Mouse (Mus musculus): ENCODE results near the gene Asb16. TPM values are rescaled to one million over a fixed set of nuclear protein-coding genes. Genes with fewer than 3 reads are reported as not detected.
A peak's percentile ranks its signal among the peaks of the same experiment; 100 is the strongest.

Gene Asb16
- polyA plus RNA-seq, 1 experiment = 0.13 TPM

- Histone ChIP-seq H3K4me1 (ENCODE audit: control insufficient read depth, insufficient read depth, insufficient read length) (peaks cover 4% of the 10 kb centered on the region; the same call in 1 of the 2 replicates), H3K36me3 (ENCODE audit: control insufficient read depth, insufficient read depth, low read length) (no peaks in the 10 kb centered on the region), H3K27ac (ENCODE audit: insufficient read depth, low read length) (no peak within 1 kb of the TSS), H3K27me3 (ENCODE audit: control insufficient read depth, insufficient read depth, low read length) (no peaks in the 10 kb centered on the region), H3K4me3 (ENCODE audit: extremely low read depth, insufficient read depth, insufficient read length) (peak within 1 kb of the TSS; percentile 60; the same call in 1 of the 2 replicates)
- TF ChIP-seq CTCF (IDR thresholded peaks at IDR 0.05; ENCODE audit: extremely low read depth, insufficient read depth, insufficient read length, insufficient replicate concordance) (peak; percentile 90), POLR2A (IDR thresholded peaks at IDR 0.05; ENCODE audit: low read depth, low read length) (no peak)
- WGBS = 0% methylated on average over 41 of the region's 41 CpGs
- peak; percentile 83 to 89 for DNase-seq (ENCODE audit: low read depth in 1 of 2, low spot score in 2 of 2)
These were observed 19.8 kb upstream of the Asb16 start, which contains the start of gene BC030867 for GRCm38 (mm10) chr11:102248630-102249230. Gene BC030867, plus strand, starts transcription at chr11:102248882.

GRCm38 (mm10) chr11:102249351-102250090 is 19.0 kb upstream of the Asb16 start:
- DNase-seq (ENCODE audit: low read depth in 1 of 2, low spot score in 2 of 2) = no peak
- Histone ChIP-seq H3K27ac (ENCODE audit: insufficient read depth, low read length) (no peak overlapping the region), H3K4me1 (ENCODE audit: control insufficient read depth, insufficient read depth, insufficient read length) (peaks cover 4% of the 10 kb centered on the region; the same call in 1 of the 2 replicates), H3K27me3 (ENCODE audit: control insufficient read depth, insufficient read depth, low read length) (no peaks in the 10 kb centered on the region), H3K4me3 (ENCODE audit: extremely low read depth, insufficient read depth, insufficient read length) (peak overlapping the region; percentile 60; the same call in 1 of the 2 replicates), H3K36me3 (ENCODE audit: control insufficient read depth, insufficient read depth, low read length) (no peaks in the 10 kb centered on the region)
- TF ChIP-seq POLR2A (IDR thresholded peaks at IDR 0.05; ENCODE audit: low read depth, low read length) (no peak), CTCF (IDR thresholded peaks at IDR 0.05; ENCODE audit: extremely low read depth, insufficient read depth, insufficient read length, insufficient replicate concordance) (no peak)
- 13% methylated on average over 9 of the region's 9 CpGs for WGBS

GRCm38 (mm10) chr11:102257514-102257913 is 11.0 kb upstream of the Asb16 start:
- Histone ChIP-seq H3K36me3 (ENCODE audit: control insufficient read depth, insufficient read depth, low read length) (no peaks in the 10 kb centered on the region), H3K4me3 (ENCODE audit: extremely low read depth, insufficient read depth, insufficient read length) (no peak overlapping the region), H3K4me1 (ENCODE audit: control insufficient read depth, insufficient read depth, insufficient read length) (no peaks in the 10 kb centered on the region), H3K27me3 (ENCODE audit: control insufficient read depth, insufficient read depth, low read length) (no peaks in the 10 kb centered on the region), H3K27ac (ENCODE audit: insufficient read depth, low read length) (no peak overlapping the region)
- no peak for DNase-seq (ENCODE audit: low read depth in 1 of 2, low spot score in 2 of 2)
- no peak for TF ChIP-seq POLR2A (IDR thresholded peaks at IDR 0.05; ENCODE audit: low read depth, low read length)
- peak; percentile 16; the same call in 1 of the 2 replicates for TF ChIP-seq CTCF (IDR thresholded peaks at IDR 0.05; ENCODE audit: extremely low read depth, insufficient read depth, insufficient read length, insufficient replicate concordance)
- 89% methylated on average over 9 of the region's 9 CpGs for WGBS

- WGBS = 89% methylated on average over 6 of the region's 6 CpGs
- no peak for DNase-seq (ENCODE audit: low read depth in 1 of 2, low spot score in 2 of 2)
- TF ChIP-seq POLR2A (IDR thresholded peaks at IDR 0.05; ENCODE audit: low read depth, low read length) (no peak), CTCF (IDR thresholded peaks at IDR 0.05; ENCODE audit: extremely low read depth, insufficient read depth, insufficient read length, insufficient replicate concordance) (no peak)
- no peaks in the 10 kb centered on the region for H3K4me1 ChIP-seq (ENCODE audit: control insufficient read depth, insufficient read depth, insufficient read length)
- H3K27me3 ChIP-seq (ENCODE audit: control insufficient read depth, insufficient read depth, low read length) = no peaks in the 10 kb centered on the region
- no peaks in the 10 kb centered on the region for H3K36me3 ChIP-seq (ENCODE audit: control insufficient read depth, insufficient read depth, low read length)
- no peak overlapping the region for H3K4me3 ChIP-seq (ENCODE audit: extremely low read depth, insufficient read depth, insufficient read length)
- H3K27ac ChIP-seq (ENCODE audit: insufficient read depth, low read length) = no peak overlapping the region
These were observed 10.4 kb upstream of the Asb16 start for GRCm38 (mm10) chr11:102258095-102258494.

DNA sequence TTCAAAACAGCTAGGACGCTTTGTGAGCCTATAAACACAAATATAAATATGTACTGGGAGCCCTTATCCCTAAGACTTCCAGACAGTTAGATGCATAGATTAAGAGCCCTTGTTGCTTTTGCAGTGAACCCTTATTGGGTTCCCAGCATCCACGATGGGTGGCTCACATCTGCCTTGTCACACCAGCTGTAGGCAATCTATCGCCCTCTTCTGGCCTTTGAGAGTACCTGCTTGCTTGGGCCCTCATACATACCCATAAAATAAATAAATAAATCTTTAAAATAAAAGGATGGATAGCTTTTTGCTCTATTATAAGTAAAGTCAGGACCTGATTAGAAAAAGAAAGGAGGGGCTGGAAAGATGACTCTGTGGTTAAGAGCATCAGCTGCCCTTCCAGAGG is 10.0 kb upstream of the Asb16 start:
- 91% methylated on average over 3 of the region's 3 CpGs for WGBS
- no peaks in the 10 kb centered on the region for H3K36me3 ChIP-seq (ENCODE audit: control insufficient read depth, insufficient read depth, low read length)
- TF ChIP-seq POLR2A (IDR thresholded peaks at IDR 0.05; ENCODE audit: low read depth, low read length) (no peak), CTCF (IDR thresholded peaks at IDR 0.05; ENCODE audit: extremely low read depth, insufficient read depth, insufficient read length, insufficient replicate concordance) (no peak)
- H3K4me3 ChIP-seq (ENCODE audit: extremely low read depth, insufficient read depth, insufficient read length) = no peak overlapping the region
- no peak overlapping the region for H3K27ac ChIP-seq (ENCODE audit: insufficient read depth, low read length)
- no peaks in the 10 kb centered on the region for H3K4me1 ChIP-seq (ENCODE audit: control insufficient read depth, insufficient read depth, insufficient read length)
- no peak for DNase-seq (ENCODE audit: low read depth in 1 of 2, low spot score in 2 of 2)
- H3K27me3 ChIP-seq (ENCODE audit: control insufficient read depth, insufficient read depth, low read length) = no peaks in the 10 kb centered on the region

DNA sequence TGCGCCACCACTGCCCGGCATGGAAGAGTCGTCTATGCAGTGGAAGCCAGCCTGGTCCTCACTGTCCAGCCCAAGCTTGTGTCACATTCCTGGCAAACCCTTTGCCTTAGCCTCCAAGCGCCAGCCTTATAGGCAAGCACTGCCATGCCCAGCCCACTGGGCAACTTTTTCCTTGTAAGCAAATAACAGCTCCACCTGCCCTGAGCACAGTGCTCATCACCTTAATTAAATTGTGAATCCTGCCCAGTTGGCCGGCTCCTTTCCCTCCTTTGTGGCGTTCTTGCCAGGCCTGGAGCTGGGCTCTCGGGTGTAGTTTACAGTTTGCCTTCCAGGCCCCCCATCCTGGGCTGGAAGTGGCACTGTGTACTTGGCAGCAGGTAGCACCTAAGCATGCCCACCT is 5.3 kb upstream of the Asb16 start:
- WGBS = 95% methylated on average over 7 of the region's 7 CpGs
- no peaks in the 10 kb centered on the region for H3K27me3 ChIP-seq (ENCODE audit: control insufficient read depth, insufficient read depth, low read length)
- no peak overlapping the region for H3K4me3 ChIP-seq (ENCODE audit: extremely low read depth, insufficient read depth, insufficient read length)
- no peaks in the 10 kb centered on the region for H3K36me3 ChIP-seq (ENCODE audit: control insufficient read depth, insufficient read depth, low read length)
- H3K27ac ChIP-seq (ENCODE audit: insufficient read depth, low read length) = no peak overlapping the region
- H3K4me1 ChIP-seq (ENCODE audit: control insufficient read depth, insufficient read depth, insufficient read length) = no peaks in the 10 kb centered on the region
- no peak for TF ChIP-seq CTCF (IDR thresholded peaks at IDR 0.05; ENCODE audit: extremely low read depth, insufficient read depth, insufficient read length, insufficient replicate concordance)
- no peak for DNase-seq (ENCODE audit: low read depth in 1 of 2, low spot score in 2 of 2)

DNA sequence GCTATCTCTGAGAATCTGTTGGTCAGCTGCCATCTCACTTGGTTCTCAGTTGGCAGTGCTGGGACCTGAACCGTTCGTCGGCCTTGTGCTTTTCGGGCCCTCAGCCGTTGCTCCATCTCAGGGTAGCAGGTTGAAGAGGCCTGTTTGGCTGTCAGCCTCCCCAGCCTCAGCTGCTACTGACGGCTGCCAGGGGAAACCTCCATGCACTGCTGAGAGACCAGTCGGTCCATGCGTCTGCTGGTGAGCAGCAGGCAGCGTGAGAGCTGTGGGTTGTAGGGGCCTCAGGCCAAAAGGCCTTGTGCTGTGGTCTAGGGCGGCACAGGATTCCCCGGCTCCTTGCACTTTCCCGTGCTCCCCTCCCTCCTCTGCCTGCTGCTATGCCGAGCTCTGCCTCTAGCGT is 2.7 kb upstream of the Asb16 start:
- DNase-seq (ENCODE audit: low read depth in 1 of 2, low spot score in 2 of 2) = no peak
- Histone ChIP-seq H3K27ac (ENCODE audit: insufficient read depth, low read length) (no peak overlapping the region), H3K4me1 (ENCODE audit: control insufficient read depth, insufficient read depth, insufficient read length) (no peaks in the 10 kb centered on the region), H3K36me3 (ENCODE audit: control insufficient read depth, insufficient read depth, low read length) (no peaks in the 10 kb centered on the region), H3K27me3 (ENCODE audit: control insufficient read depth, insufficient read depth, low read length) (no peaks in the 10 kb centered on the region), H3K4me3 (ENCODE audit: extremely low read depth, insufficient read depth, insufficient read length) (no peak overlapping the region)
- TF ChIP-seq POLR2A (IDR thresholded peaks at IDR 0.05; ENCODE audit: low read depth, low read length) = no peak
- TF ChIP-seq CTCF (IDR thresholded peaks at IDR 0.05; ENCODE audit: extremely low read depth, insufficient read depth, insufficient read length, insufficient replicate concordance) = no peak
- WGBS = 92% methylated on average over 14 of the region's 14 CpGs
